Mouse (Mus musculus) hematopoietic stem cell, adult 5-6 weeks (primary cell): ENCODE results near the gene Aco1. TPM values are rescaled to one million over a fixed set of nuclear protein-coding genes. Genes with fewer than 3 reads are reported as not detected.

Experiments
- ATAC-seq, 2 experiments: fragments of 125-278 bp in 1 of 2; replicated peaks in 1 of 2; 2 replicates each; pipeline ENCODE4 v1.8.0; 2016 to 2017; ENCODE audit warnings: inconsistent platforms in 2 of 2, mild to moderate bottlenecking in 2 of 2, moderate number of reproducible peaks in 2 of 2, low read depth in 1 of 2, moderate TSS enrichment in 1 of 2; ENCODE audit not compliant: low FRiP score in 2 of 2, poor library complexity in 2 of 2, severe bottlenecking in 2 of 2, insufficient read depth in 1 of 2, low TSS enrichment in 1 of 2
- total RNA-seq: library from RNA; stranded (forward); fragments of 172-1452, 232-1000 nt; gene quantifications from 2 replicates; pipeline ENCODE4 v1.2.3, GENCODE M21; 2017

Gene Aco1
- total RNA-seq, 1 experiment from 2014 or later, result 25.0 TPM

DNA sequence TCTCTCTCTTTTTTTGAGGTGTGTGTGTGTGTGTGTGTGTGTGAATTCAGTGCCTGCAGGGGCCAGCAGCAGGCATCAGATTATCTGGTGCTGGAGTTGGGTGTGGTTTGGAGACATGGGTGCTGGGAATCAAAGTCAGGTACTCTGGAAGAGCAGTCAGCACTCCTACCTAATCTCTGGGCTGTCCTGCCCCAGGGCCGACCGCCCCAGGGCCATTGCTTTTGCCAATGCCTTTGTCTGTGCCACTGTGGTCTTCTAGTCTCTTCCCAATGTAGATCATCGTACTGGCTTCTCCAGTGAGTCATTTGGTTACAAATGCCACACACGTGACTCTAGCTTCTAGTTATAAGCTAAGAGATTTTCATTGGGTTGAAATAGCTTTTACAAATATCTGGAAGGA, 11.9 kb downstream of the Aco1 start:
- ATAC-seq, result no peak

GRCm38 (mm10) chr4:40155467-40155999, 12.7 kb downstream of the Aco1 start:
- no peak for ATAC-seq

GRCm38 (mm10) chr4:40156153-40156552, 13.3 kb downstream of the Aco1 start:
- peak in 1 of 2 experiments; percentile 34; a peak in 1 of 4 replicates for ATAC-seq

DNA sequence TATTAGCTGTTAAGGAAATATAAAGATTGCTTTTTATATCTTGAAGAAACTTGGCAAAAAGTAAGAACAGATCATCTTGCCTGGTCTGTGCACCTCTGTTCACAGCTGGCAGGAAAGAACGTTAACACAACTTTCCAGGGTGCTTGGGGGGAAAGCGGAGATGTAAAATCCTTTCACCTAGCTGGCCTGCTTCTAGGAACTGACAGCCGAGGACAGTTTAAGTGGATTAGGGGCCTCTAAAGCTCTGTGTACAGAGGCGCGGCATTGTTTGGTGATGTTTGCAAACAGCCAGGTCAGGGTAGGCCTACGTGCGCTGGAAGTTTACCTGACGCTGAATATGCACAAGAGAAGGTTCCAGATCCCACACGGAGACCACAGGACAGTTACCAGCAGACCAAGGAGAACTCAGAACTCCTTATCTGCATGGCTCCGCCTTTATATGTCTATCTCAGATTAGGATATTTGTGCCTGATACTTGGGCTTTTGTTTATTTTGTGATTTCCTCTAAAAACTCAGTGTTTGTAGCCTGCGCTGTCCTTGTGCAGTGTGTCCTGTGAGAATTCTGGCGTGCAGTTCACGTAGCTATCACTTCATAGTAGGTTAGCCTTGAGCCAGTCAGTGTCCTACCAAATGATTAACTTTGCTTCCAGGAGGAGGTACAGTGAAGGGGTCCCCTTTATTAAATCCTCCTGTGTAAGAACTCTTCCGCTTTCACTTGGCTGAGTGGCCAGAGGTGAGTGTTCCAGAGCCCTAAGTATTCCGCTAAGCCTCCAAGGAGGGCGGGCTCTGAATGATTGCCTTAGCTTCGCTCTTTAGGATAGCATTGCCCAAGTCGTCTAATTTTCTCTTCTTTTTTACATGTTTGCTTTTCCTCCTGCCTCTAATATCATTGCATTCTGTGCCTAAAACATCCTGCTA, 14.0 kb downstream of the Aco1 start:
- no peak for ATAC-seq

- ATAC-seq, result no peak
These were observed 14.8 kb downstream of the Aco1 start for GRCm38 (mm10) chr4:40157500-40158223.

DNA sequence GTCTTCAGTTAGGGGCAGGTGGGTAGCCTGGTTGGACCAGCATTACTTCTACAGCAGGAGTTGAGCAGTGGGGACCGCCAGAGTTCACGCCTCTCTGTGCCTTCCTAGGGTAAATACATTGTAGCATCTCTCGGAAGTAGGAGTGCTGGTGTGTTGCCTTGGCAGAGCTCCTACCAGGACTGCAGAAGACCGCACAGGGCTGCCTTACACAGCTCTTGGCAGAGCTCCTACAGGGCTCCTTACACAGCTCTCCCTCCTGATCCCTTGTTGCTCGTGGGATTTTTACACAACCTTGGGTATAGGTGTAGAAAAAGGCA, 15.3 kb downstream of the Aco1 start:
- ATAC-seq, result no peak

DNA sequence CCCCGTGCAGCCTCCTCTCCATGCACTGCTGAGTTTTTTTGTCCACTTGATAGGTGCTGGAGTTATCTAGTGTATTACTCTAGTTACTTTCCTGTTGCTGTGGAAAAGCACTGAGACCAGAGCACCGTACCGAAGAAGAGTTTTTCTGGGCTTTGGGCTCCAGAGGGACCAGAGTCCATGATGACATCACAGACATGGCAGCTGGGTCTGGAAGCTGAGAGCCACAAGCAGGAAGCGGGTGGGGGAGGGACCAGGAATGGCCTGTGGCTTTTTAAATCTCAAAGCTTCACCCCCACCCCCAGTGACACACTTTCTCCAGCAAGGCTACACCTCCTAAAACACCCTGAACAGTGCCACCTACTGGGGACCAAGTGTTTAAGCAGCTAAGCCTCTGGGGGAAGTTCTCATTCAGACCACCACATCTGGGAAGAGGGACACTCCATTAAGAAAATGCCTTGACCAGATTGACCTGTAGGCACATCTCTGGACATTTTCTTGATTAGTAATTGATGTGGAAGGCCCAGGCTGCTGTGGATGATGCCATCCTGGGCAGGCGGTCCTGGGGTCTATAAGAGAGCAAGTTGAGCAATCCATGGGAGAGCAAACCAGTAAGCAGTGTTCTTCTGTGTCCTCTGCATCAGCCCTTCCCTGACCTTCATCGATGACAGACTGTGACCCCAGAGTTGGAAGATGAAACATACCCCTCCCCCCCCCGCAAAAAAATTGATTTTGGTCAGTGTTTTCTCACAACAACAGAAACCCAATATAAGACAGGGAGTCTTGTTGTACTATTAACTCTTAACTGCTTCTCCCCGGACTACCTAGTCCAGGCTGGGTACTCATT, 17.9 kb downstream of the Aco1 start:
- no peak for ATAC-seq

DNA sequence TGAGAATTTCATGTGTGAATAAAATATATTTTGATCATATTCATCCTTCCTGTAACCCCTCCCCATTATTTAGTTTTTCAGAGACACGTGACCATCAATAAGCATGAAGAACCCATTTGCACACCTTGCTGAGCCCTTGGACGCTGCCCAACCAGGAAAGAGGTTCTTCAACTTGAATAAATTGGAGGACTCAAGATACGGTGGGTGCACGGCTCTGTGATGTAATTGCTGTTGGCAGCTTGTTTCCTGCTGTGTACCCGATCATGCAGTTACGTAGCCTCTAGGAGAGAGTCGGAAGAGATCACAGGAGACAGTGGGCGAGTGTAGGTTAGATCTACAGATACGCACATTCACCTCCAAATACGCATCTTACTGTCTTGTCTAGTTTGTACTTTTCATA, 20.8 kb downstream of the Aco1 start:
- ATAC-seq, result no peak

DNA sequence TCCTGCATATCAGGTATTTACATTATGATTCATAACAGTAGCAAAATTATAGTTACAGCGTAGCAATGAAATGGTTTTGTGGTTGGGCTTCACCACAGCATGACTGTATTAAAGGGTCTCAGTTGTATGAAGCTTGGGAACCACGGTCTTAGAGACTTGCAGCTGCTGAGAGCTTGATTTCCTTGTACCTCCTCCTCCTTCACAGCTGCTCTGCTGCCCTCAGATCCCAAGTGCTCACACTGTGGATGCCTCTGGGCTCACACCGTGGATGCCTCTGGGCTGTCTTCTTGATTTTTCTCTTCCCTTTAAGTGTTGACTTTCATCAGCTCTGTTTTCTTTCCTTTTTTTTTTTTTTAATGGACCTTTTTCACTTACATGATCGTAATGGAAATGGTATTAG, 28.6 kb downstream of the Aco1 start:
- ATAC-seq, result no peak

DNA sequence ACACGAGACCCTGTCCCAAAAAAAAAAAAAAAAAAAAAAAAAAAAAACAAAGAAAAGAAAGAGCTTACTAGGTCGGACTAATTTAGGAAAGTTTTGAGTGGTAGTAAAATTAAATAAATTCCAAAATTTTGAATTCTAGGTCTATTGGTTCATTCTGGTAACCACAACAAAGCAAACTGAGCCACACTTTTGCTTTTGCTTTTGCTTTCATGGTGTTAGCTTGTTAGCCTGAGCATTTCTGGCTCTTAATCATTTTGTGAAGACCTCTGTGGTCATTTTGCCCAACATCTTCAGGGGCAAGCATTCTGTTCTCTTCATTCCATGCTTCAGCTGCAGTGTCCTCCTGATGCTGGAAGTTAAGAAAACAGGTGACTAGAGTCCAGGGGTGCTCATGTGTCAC, 29.5 kb downstream of the Aco1 start:
- no peak for ATAC-seq

GRCm38 (mm10) chr4:40174321-40174720, 31.4 kb downstream of the Aco1 start:
- no peak for ATAC-seq

DNA sequence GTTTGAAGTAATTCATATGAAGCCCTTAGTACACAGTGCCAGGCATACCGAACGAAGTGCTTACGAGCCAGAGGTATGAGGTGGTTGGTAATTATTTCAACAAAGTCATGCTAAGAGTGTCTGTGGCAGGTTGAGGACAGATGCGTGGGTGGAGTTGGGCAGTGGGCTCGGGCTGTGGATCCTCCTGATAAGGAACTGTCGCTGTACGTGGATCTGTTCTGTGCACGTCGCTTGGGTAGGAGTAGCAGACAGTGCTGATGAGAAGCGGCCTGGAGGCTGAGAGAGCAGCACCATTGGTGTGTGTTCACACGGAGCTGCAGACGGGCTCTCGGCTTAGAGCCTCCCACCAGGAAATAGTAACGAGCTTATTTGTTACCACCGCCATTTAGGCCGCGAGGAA, 35.7 kb downstream of the Aco1 start:
- ATAC-seq, result no peak

- no peak for ATAC-seq
These were observed 37.2 kb downstream of the Aco1 start for GRCm38 (mm10) chr4:40180046-40180445.

GRCm38 (mm10) chr4:40181681-40182080, 38.8 kb downstream of the Aco1 start:
- no peak for ATAC-seq

- peak; percentile 88 to 90 for ATAC-seq
These were observed 39.9 kb downstream of the Aco1 start for GRCm38 (mm10) chr4:40182651-40183320.

- no peak for ATAC-seq
These were observed 40.9 kb downstream of the Aco1 start for GRCm38 (mm10) chr4:40183781-40184180.

- no peak for ATAC-seq
These were observed 41.6 kb downstream of the Aco1 start for GRCm38 (mm10) chr4:40184470-40184869.
